Mouse (Mus musculus): ENCODE results near the gene Ninj1.

Ninj1 gene

GRCm38 (mm10) chr13:49187288-49188218, at the start of gene Ninj1:
Ninj1 (plus strand) TSS chr13:49187485.
- DNase-seq (ENCODE audit: low spot score in 2 of 2) = peak; percentile 59 to 60

GRCm38 (mm10) chr13:49140567-49140966, 46.7 kb upstream of the Ninj1 start:
- DNase-seq (ENCODE audit: low spot score in 2 of 2) = no peak

- DNase-seq (ENCODE audit: low spot score in 2 of 2) = no peak
Measured at GRCm38 (mm10) chr13:49142396-49142795, 44.9 kb upstream of the Ninj1 start.

- DNase-seq (ENCODE audit: low spot score in 2 of 2) = no peak
Measured at GRCm38 (mm10) chr13:49143323-49143722, 44.0 kb upstream of the Ninj1 start.

- no peak for DNase-seq (ENCODE audit: low spot score in 2 of 2)
Measured at GRCm38 (mm10) chr13:49144451-49144850, 42.8 kb upstream of the Ninj1 start.

- DNase-seq (ENCODE audit: low spot score in 2 of 2) = no peak
Measured at GRCm38 (mm10) chr13:49145396-49145795, 41.9 kb upstream of the Ninj1 start.

GRCm38 (mm10) chr13:49146040-49146697, 41.1 kb upstream of the Ninj1 start:
- DNase-seq (ENCODE audit: low spot score in 2 of 2) = no peak

GRCm38 (mm10) chr13:49146698-49147006, 40.6 kb upstream of the Ninj1 start:
- DNase-seq (ENCODE audit: low spot score in 2 of 2) = no peak

- DNase-seq (ENCODE audit: low spot score in 2 of 2) = peak in 1 of 2 experiments; percentile 67
Measured at GRCm38 (mm10) chr13:49147007-49147857, 40.1 kb upstream of the Ninj1 start.

GRCm38 (mm10) chr13:49147858-49148226, 39.4 kb upstream of the Ninj1 start, which contains the start of gene Wnk2:
Wnk2 (minus strand) TSS chr13:49148014.
- peak; percentile 58 to 72 for DNase-seq (ENCODE audit: low spot score in 2 of 2)

- DNase-seq (ENCODE audit: low spot score in 2 of 2) = no peak
Measured at GRCm38 (mm10) chr13:49148687-49149086, 38.6 kb upstream of the Ninj1 start.

- no peak for DNase-seq (ENCODE audit: low spot score in 2 of 2)
Measured at GRCm38 (mm10) chr13:49154028-49154427, 33.3 kb upstream of the Ninj1 start.

GRCm38 (mm10) chr13:49154621-49155020, 32.7 kb upstream of the Ninj1 start:
- no peak for DNase-seq (ENCODE audit: low spot score in 2 of 2)

GRCm38 (mm10) chr13:49156645-49157044, 30.6 kb upstream of the Ninj1 start:
- DNase-seq (ENCODE audit: low spot score in 2 of 2) = no peak

GRCm38 (mm10) chr13:49158040-49158713, 29.1 kb upstream of the Ninj1 start:
- DNase-seq (ENCODE audit: low spot score in 2 of 2) = no peak

GRCm38 (mm10) chr13:49161236-49161635, 26.0 kb upstream of the Ninj1 start:
- DNase-seq (ENCODE audit: low spot score in 2 of 2) = no peak

- no peak for DNase-seq (ENCODE audit: low spot score in 2 of 2)
Measured at GRCm38 (mm10) chr13:49162722-49163121, 24.6 kb upstream of the Ninj1 start.

- DNase-seq (ENCODE audit: low spot score in 2 of 2) = no peak
Measured at GRCm38 (mm10) chr13:49163645-49164044, 23.6 kb upstream of the Ninj1 start.

- no peak for DNase-seq (ENCODE audit: low spot score in 2 of 2)
Measured at GRCm38 (mm10) chr13:49167081-49167480, 20.2 kb upstream of the Ninj1 start.

- peak; percentile 76 to 83 for DNase-seq (ENCODE audit: low spot score in 2 of 2)
Measured at GRCm38 (mm10) chr13:49169448-49170207, 17.7 kb upstream of the Ninj1 start.

GRCm38 (mm10) chr13:49170623-49171022, 16.7 kb upstream of the Ninj1 start:
- no peak for DNase-seq (ENCODE audit: low spot score in 2 of 2)

Data from frontal cortex, postnatal 14 days (tissue).